Mouse (Mus musculus): Measurements from ENCODE around the gene Pdhb.

- TF ChIP-seq CTCF (IDR thresholded peaks at IDR 0.05; ENCODE audit: control insufficient read depth, insufficient read depth, insufficient read length) (no peak), USF1 (IDR thresholded peaks at IDR 0.05; ENCODE audit: low read depth) (no peak), MAX (IDR thresholded peaks at IDR 0.05) (no peak), MYOG (IDR thresholded peaks at IDR 0.05; ENCODE audit: control insufficient read depth, extremely low read depth, insufficient read length) (no peak), MYOD1 (IDR thresholded peaks at IDR 0.05; ENCODE audit: control insufficient read depth, insufficient read length, low read depth) (no peak), CEBPB (IDR thresholded peaks at IDR 0.05; ENCODE audit: low read depth) (no peak)
Observed at GRCm38 (mm10) chr14:8164463-8164862, 8.4 kb downstream of the Pdhb start.

Data from C2C12 (cell line).